Mouse (Mus musculus) olfactory bulb, adult 2 months (tissue): ENCODE data around the gene Pde12.

Source experiments
- CTCF ChIP-seq: fragments of 200-500 bp; IDR thresholded peaks from 2 replicates; pipeline ENCODE4 v1.5.1; 2012; ENCODE audit warnings: low read depth, mild to moderate bottlenecking, low read length, moderate library complexity; ENCODE audit not compliant: insufficient read depth
- POLR2A ChIP-seq: fragments of 200-500 bp; IDR thresholded peaks from 2 replicates; pipeline ENCODE4 v1.6.1; 2012; ENCODE audit warnings: mild to moderate bottlenecking, low read depth, low read length, moderate library complexity; ENCODE audit not compliant: insufficient read depth

DNA sequence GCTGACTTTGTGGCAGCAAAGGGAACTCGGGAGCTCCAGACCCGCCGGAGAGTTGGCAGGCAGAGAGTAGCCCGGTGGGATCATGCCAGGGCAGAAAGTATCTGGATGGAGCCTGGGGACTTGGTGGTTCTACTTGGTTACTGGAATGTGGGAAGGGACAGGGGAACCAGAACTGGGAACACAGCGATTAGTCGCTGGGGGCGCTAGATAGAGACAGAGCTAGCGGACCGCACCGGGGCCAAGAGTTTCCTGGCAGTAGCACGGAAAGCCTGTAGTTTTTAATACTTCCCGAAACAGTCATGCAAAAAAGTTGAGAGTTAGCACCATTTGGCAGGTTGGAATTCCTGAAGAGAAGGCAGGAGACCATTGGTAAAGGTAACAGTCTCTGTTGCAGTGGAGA, 5.7 kb upstream of the Pde12 start:
- TF ChIP-seq POLR2A = no peak
- no peak for TF ChIP-seq CTCF
